Mouse (Mus musculus): Measurements from ENCODE around the gene Map3k13. TPM values are rescaled to one million over a fixed set of nuclear protein-coding genes. Genes with fewer than 3 reads are reported as not detected.
"Not testable (repeated sequence)": the region's sequence is repeated elsewhere in the genome, so short reads cannot be mapped to it uniquely, and the experiment has no call there.

Gene Map3k13
- polyA plus RNA-seq, 1 experiment from 2014 or later = 0.83 TPM

DNA sequence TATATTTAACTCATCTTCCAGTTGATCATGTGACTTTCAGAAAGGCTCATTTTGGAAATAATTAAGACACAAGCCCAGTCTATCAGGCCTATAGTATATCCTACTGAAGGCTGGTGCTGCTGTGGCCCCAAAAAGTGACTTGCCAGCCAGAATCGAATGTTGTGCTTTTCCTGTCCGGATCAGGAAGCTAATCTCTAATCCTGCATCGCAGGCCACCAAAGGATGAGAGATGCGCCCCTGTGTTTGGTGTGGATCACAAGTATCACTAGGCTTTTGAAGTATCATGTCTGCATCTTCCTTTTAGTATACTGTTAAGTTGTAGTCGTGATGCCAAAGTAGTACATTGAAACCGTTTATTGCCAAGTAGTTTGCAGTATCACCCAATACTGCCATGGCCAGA lies 99.7 kb downstream of the Map3k13 start:
- no peak for TF ChIP-seq CTCF (IDR thresholded peaks at IDR 0.05)
- CTCF ChIA-PET = interaction anchor here (0.7 to 1.2 kb wide), 2 partner anchors 10 to 37 kb away, joined by 3 read pairs; no protein-coding TSS in a partner anchor
- POLR2A ChIA-PET = no interaction called here
- H3K27me3 ChIP-seq = no peaks in the 10 kb centered on the region
- DNase-seq (ENCODE audit: low read depth, low spot score) = no peak
- no peak for ATAC-seq
- in situ Hi-C loops (cut with MboI; ENCODE audit: low pct_unique_long_range_greater_than_20kb) = no loop called here

DNA sequence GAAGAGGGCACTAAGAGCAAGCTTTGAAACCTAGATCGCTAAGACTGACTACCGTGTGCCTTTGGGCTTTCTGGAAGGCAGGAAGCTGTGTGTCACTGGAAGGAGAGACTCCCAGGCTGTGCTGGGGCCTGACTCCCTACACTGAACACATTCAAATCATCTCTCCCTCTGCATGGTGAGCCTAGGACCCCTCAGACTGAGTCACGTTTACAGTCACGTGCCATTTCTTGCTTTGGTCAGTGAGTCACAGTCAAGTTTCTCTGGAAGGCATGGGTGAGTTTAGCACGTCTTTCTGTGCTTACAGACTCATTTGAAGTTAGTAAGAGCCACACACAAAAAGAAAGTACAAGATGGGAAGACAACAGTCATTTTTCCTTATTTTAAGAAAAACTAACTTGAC lies 107.1 kb downstream of the Map3k13 start:
- DNase-seq (ENCODE audit: low read depth, low spot score) (no peak), ATAC-seq (no peak)
- in situ Hi-C loops (cut with MboI; ENCODE audit: low pct_unique_long_range_greater_than_20kb) = no loop called here
- H3K27me3 ChIP-seq = no peaks in the 10 kb centered on the region
- CTCF ChIA-PET = no interaction called here
- TF ChIP-seq CTCF (IDR thresholded peaks at IDR 0.05) = no peak
- POLR2A ChIA-PET = interaction anchor here (0.6 kb wide), 1 partner anchor 12 kb away, joined by 3 read pairs; no protein-coding TSS in a partner anchor

DNA sequence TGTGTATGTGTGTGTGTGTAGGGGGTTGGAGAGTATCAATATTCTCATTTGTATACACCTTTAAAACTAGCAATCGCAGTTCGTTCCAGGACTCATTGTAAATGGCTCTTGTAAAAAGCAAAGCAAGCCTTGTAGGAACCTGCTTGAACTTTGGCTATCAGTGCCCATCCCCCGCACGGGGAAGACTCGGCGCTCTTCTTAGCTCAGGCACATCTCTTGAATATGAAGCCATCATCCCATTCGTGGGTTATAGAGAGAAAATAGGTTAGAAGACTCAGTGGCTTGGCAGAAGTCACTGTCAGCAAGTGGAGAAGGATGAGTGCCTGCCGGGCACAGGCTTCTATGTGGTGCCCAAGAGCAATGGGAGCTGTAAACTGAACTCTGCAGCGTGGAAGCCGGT lies 110.5 kb downstream of the Map3k13 start:
- POLR2A ChIA-PET = no interaction called here
- DNase-seq (ENCODE audit: low read depth, low spot score) = no peak
- TF ChIP-seq CTCF (IDR thresholded peaks at IDR 0.05) = no peak
- no peaks in the 10 kb centered on the region for H3K27me3 ChIP-seq
- ATAC-seq = no peak
- CTCF ChIA-PET = interaction anchor here (1.4 to 2.5 kb wide), 2 partner anchors 11 to 48 kb away, joined by 3 to 6 read pairs; no protein-coding TSS in a partner anchor
- in situ Hi-C loops (cut with MboI; ENCODE audit: low pct_unique_long_range_greater_than_20kb) = no loop called here

DNA sequence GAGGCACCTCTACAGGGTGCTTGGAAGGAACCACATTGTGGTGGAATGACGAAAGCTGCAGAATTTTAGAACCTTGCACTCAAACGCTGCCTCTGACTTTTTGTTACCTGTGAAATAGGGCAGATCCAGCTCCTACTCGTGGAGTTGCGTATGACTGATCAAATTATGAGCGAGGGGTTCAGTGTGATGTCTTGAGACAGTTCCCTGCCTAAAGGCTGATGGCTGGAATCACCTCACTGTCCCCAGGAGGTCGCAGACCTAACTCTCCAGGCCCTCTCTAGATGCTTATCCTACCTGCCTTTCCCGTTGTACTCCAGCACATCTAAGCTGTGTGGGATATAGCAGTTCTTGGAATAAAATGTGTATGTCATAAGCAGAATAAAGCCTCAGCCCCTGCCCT lies 111.8 kb downstream of the Map3k13 start:
- ChIA-PET POLR2A (interaction anchor here (1.0 kb wide), 1 partner anchor 21 kb away, joined by 3 read pairs; no protein-coding TSS in a partner anchor), CTCF (no interaction called here)
- DNase-seq (ENCODE audit: low read depth, low spot score) (no peak), ATAC-seq (no peak)
- H3K27me3 ChIP-seq = no peaks in the 10 kb centered on the region
- in situ Hi-C loops (cut with MboI; ENCODE audit: low pct_unique_long_range_greater_than_20kb) = no loop called here
- no peak for TF ChIP-seq CTCF (IDR thresholded peaks at IDR 0.05)

DNA sequence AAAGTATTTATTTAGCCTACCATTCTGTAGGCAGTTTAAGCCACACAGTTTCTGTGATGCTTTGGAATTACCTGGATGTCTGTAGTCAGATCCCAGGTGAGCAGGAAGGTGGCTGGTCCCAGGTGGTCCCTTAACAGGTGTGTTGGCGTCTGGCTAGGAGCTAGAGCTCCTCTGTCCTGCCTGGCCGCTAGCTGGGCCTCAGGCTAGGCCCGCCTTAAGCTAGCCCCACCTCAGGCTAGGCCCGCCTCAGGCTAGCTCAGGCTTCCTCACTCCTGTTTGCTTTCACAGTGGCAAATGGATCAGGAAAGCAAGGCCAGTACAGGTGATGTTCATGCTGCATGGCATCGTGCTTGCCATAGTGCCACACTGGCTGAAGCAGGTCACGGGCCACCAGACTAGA lies 112.8 kb downstream of the Map3k13 start:
- CTCF ChIA-PET = no interaction called here
- POLR2A ChIA-PET = no interaction called here
- no peaks in the 10 kb centered on the region for H3K27me3 ChIP-seq
- ATAC-seq (no peak), DNase-seq (ENCODE audit: low read depth, low spot score) (no peak)
- TF ChIP-seq CTCF (IDR thresholded peaks at IDR 0.05) = no peak
- in situ Hi-C loops (cut with MboI; ENCODE audit: low pct_unique_long_range_greater_than_20kb) = no loop called here

DNA sequence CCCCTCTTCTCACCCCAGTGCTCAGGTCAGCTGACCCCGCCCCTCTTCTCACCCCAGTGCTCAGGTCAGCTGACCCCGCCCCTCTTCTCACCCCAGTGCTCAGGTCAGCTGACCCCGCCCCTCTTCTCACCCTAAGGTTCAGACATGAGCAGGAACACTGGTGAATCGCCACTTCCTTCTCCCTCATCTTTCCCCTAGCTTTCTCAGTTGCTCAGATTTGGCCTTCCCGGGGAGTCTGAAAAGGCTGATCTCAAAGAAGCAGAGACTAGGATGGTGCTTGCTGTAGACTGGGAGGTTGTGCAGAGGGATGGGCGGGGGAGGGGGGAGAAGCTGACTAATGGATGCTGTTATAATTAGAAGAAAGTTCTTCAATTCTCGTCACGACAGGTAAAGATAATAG lies 114.8 kb downstream of the Map3k13 start:
- in situ Hi-C loops (cut with MboI; ENCODE audit: low pct_unique_long_range_greater_than_20kb); ATAC-seq; H3K27me3 ChIP-seq; CTCF ChIA-PET; DNase-seq (ENCODE audit: low read depth, low spot score); POLR2A ChIA-PET: not testable (repeated sequence)

DNA sequence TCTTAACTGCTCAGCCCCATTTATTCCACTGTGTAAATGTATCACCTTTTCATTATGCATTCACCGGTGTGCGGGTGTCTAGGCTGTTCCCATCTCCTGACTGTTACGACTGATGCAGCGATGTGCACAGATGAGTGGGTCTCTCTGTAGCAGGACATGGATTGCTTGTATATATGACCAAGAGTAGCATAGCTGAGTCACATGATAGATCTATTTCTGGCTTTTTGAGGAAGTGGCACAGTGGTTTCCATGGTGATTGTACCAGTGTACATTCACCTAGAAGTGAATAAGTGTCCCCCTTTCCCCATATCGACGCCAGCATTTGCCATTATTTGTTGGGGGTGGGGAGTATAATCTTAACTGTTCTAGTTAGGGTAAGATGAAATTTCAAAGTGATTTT lies 119.2 kb downstream of the Map3k13 start:
- POLR2A ChIA-PET = no interaction called here
- CTCF ChIA-PET = no interaction called here
- in situ Hi-C loops (cut with MboI; ENCODE audit: low pct_unique_long_range_greater_than_20kb) = no loop called here
- DNase-seq (ENCODE audit: low read depth, low spot score) (no peak), ATAC-seq (no peak)
- H3K27me3 ChIP-seq = no peaks in the 10 kb centered on the region
- no peak for TF ChIP-seq CTCF (IDR thresholded peaks at IDR 0.05)

DNA sequence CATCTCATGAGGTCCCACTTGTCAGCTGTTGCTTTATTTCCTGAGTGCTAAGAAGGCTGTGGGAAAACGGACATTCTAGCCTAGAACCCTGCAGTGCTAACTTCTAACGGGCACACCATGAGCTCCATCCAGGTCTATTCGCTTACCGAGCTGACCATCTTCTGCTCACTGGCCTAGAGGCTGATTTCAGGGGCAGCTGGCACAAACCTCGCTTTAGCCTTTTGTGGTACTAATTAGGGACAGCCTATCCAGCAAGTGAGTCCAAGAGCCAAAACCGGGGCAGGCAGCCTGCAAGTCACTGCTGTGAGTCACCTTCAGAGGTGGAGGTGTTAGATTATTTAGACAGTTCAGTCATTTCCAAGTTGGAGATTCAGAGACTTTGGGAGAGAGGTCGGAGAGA lies 122.5 kb downstream of the Map3k13 start:
- POLR2A ChIA-PET = no interaction called here
- ATAC-seq (peak; percentile 39), DNase-seq (ENCODE audit: low read depth, low spot score) (no peak)
- H3K27me3 ChIP-seq = no peaks in the 10 kb centered on the region
- no peak for TF ChIP-seq CTCF (IDR thresholded peaks at IDR 0.05)
- in situ Hi-C loops (cut with MboI; ENCODE audit: low pct_unique_long_range_greater_than_20kb) = no loop called here
- CTCF ChIA-PET = no interaction called here

DNA sequence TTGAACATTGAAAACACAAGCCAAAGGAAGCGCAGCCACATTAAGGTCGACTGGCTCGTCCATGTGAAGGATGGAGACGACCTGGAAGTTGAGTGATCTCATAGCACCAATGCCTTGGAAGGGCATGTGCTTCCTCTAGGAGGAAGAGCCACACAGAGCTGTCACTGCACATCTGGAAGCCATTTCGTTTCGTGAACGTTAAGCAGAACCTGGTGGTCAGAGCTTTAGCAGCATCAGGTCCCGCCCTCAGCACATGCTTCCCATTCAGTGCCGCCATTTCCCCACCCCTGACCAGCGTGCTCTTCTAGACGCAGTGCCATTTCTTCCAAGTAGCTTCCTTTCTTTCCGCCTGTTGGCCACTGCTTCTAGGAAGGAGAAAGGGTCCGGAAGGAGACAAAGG lies 134.3 kb downstream of the Map3k13 start:
- no peak for TF ChIP-seq CTCF (IDR thresholded peaks at IDR 0.05)
- POLR2A ChIA-PET = no interaction called here
- in situ Hi-C loops (cut with MboI; ENCODE audit: low pct_unique_long_range_greater_than_20kb) = no loop called here
- ATAC-seq (no peak), DNase-seq (ENCODE audit: low read depth, low spot score) (no peak)
- no peaks in the 10 kb centered on the region for H3K27me3 ChIP-seq
- CTCF ChIA-PET = no interaction called here

DNA sequence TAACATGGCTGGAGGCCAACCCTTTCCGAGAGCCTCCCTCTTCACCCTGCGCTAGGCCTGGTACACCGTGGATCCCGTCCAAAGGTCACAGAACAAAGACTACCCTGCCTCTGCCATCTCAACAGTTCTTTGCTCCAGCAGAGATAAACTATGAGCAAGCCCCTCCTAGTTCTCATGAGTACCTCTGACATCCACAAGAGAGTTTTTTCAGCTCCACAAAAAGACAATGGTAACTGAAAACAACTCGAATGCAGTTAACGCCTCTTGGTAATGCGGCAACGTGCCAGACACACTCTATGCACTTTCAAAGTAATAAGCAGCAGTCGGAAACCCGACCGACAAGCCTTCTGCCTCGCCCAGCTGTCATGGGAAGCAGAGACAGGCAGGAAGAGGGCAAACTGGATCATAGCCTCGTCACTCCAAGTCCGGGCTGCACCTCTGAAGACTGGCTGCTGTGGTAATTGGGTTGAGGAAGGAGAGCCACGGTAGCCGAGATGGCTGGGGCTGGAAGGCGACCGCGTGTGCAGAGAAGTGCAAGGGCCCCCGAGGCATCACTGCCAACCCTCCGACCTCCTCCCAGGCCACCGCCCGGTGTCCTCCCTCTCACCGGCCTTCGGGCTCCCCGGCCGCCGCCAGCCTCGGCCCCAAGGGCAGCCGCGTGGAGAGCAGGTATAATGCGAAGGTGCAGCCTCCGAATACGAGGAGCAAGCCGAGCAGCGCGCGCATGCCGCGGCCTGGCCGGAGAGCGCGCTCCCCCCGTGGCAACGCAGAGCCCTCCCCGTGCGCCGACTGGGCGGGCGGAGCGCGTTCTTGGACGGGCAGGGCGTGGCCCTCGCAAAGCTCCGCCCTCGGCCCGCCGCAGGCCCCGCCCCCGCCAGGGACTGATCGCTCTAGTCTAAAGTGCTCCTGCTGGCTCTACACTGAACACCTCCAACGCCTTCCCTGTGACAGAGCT lies 152.9 kb downstream of the Map3k13 start, which contains the start of gene Tmem41a:
Gene Tmem41a, minus strand, starts transcription at position 792 of the 955 bp plus-strand sequence.
- ChIA-PET POLR2A (interaction anchor here (1.0 to 1.5 kb wide), 2 partner anchors 9 to 20 kb away, joined by 3 read pairs; no protein-coding TSS in a partner anchor), CTCF (interaction anchor here (1.0 kb wide), 1 partner anchor 9 kb away, joined by 3 read pairs; no protein-coding TSS in a partner anchor)
- in situ Hi-C loops (cut with MboI; ENCODE audit: low pct_unique_long_range_greater_than_20kb) = no loop called here
- DNase-seq (ENCODE audit: low read depth, low spot score) (no peak), ATAC-seq (peak; percentile 95)
- no peak for TF ChIP-seq CTCF (IDR thresholded peaks at IDR 0.05)
- no peaks in the 10 kb centered on the region for H3K27me3 ChIP-seq

DNA sequence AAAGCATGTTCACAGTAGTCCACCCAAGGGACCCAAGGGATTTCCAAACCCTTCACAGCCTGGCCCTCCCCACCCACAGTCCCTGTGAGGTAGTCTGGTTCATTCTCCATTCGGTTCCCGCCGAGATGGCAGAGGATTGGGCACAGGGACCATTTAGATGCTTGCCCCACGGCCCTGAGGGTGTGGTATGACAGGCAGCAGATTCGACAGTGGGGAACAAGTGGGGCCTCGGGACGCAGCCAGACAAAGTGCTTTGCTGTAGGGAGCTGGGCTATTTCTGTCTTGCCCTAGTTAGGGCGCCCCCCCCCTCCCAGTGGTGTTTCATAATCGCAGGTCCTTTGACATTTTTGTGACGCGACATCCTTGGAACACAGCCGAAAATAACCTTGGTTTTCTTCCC lies 161.4 kb downstream of the Map3k13 start:
- no peaks in the 10 kb centered on the region for H3K27me3 ChIP-seq
- ChIA-PET CTCF (no interaction called here), POLR2A (no interaction called here)
- no peak for DNase-seq (ENCODE audit: low read depth, low spot score)
- no peak for TF ChIP-seq CTCF (IDR thresholded peaks at IDR 0.05)
- ATAC-seq = no peak
- in situ Hi-C loops (cut with MboI; ENCODE audit: low pct_unique_long_range_greater_than_20kb) = no loop called here

Data from Patski (cell line).